Mouse (Mus musculus) hindbrain, embryonic 14.5 days (tissue): ENCODE results near the gene Coch. TPM values are rescaled to one million over a fixed set of nuclear protein-coding genes. Genes with fewer than 3 reads are reported as not detected.

Experiments
- ATAC-seq: fragments of 200-750 bp; cut with Nextera tagmentation; 2 replicates; pipeline ENCODE4 v1.8.0; 2017; ENCODE audit warnings: moderate number of reproducible peaks, mild to moderate bottlenecking, moderate TSS enrichment, moderate library complexity; ENCODE audit not compliant: low FRiP score
- DNase-seq: peaks from one replicate; pipeline ENCODE4 v3.0.0-alpha.2; 2015; ENCODE audit warnings: low spot score
- H3K27ac ChIP-seq: fragments of 300-500 bp; sonication (generic); 2 replicates; pipeline ENCODE4 v1.5.1; 2014; ENCODE audit warnings: mild to moderate bottlenecking, moderate library complexity
- H3K27me3 ChIP-seq: fragments of 300-500 bp; sonication (generic); 2 replicates; pipeline ENCODE4 v1.6.1; 2014; ENCODE audit warnings: mild to moderate bottlenecking, low read length, mixed read lengths; ENCODE audit not compliant: control insufficient read depth, insufficient read depth
- H3K36me3 ChIP-seq: fragments of 300-500 bp; sonication (generic); replicated peaks from 2 replicates; pipeline ENCODE4 v1.6.1; 2014; ENCODE audit not compliant: control insufficient read depth, insufficient read depth
- H3K4me1 ChIP-seq: fragments of 300-500 bp; sonication (generic); replicated peaks from 2 replicates; pipeline ENCODE4 v1.6.1; 2014; ENCODE audit warnings: antibody characterized with exemption, low read length, mixed read lengths; ENCODE audit not compliant: control insufficient read depth, insufficient read depth
- H3K4me2 ChIP-seq: fragments of 300-500 bp; sonication (generic); replicated peaks from 2 replicates; pipeline ENCODE4 v1.6.1; 2014; ENCODE audit warnings: mild to moderate bottlenecking, moderate library complexity
- H3K4me3 ChIP-seq: fragments of 300-500 bp; sonication (generic); replicated peaks from 2 replicates; pipeline ENCODE4 v1.5.1; 2014; ENCODE audit warnings: mild to moderate bottlenecking, low read length
- H3K9ac ChIP-seq: fragments of 300-500 bp; sonication (generic); 2 replicates; pipeline ENCODE4 v1.6.1; 2014
- H3K9me3 ChIP-seq: fragments of 300-500 bp; sonication (generic); 2 replicates; pipeline ENCODE4 v1.6.1; 2016; ENCODE audit warnings: low read length; ENCODE audit not compliant: control insufficient read depth
- WGBS: fragments of 180-500 bp; shearing (Covaris S2); extraction: QIAGEN DNeasy Blood & Tissue Kit; methylation state at CpG from one replicate; pipeline ENCODE4 v1.1.7; 2014; 5-methylcytosine and 5-hydroxymethylcytosine counted together
- polyA plus RNA-seq: library from polyadenylated mRNA; unstranded; fragments of >200 nt; fragmentation: Nextera tagmentation; extraction: Ambion mirVana; gene quantifications from 2 replicates; pipeline ENCODE4 v1.2.1, GENCODE M21; 2014

The Coch gene
- polyA plus RNA-seq, 1 experiment from 2014 or later, result 19.1 TPM

DNA sequence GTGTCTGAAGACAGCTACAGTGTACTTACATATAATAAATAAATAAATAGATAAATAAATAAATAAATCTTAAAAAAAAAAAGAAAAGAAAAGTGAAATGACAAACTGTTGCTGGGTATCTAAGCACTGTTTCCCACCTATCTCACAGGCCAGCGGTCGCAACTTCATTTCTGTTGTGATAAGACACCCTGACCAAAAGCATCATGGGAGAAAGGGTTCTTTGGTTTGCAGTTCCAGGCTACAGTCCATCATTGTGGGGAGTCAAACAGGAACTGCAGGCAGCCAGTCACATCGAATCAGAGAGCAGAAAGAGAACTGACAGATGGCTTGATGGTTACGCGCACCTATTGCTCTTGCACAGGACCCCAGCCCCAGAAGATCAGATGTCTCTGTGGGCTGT is 3.9 kb upstream of the Coch start:
- WGBS, result 87% methylated on average over 5 of the region's 5 CpGs
- Histone ChIP-seq H3K4me2 (no peak overlapping the region), H3K27me3 (0 out of 2 replicates have a peak, but pooled peaks cover 10% of the 10 kb centered on the region), H3K9me3 (no peaks in the 10 kb centered on the region), H3K4me1 (peaks cover 6% of the 10 kb centered on the region; the same call in 1 of the 2 replicates), H3K27ac (no peak overlapping the region), H3K4me3 (no peak overlapping the region), H3K36me3 (no peaks in the 10 kb centered on the region), H3K9ac (no peak overlapping the region)
- DNase-seq, result no peak
- ATAC-seq, result no peak

DNA sequence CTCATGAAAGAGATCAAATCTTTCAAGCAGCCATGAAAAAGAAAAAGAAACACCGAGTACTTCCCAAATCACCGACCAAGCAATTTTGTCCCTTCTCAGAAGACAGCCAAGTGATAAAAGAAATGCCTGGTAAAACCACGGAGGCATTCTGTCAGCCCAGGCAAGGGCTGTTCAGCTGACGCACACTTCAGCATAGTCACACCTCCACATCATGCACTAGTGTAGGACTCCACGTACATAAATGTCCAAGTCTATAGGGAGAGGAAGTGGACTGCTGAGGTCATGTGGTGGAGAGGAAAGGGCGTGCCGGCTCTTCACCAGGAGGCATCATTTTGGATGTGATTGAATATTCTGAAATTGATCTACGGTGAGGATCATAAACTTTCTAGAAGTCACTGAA is 1.2 kb upstream of the Coch start:
- Histone ChIP-seq H3K36me3 (no peaks in the 10 kb centered on the region), H3K4me1 (peaks cover 6% of the 10 kb centered on the region; the same call in 1 of the 2 replicates), H3K27me3 (peaks cover 28% of the 10 kb centered on the region), H3K9ac (no peak overlapping the region), H3K27ac (no peak overlapping the region), H3K4me3 (no peak overlapping the region), H3K4me2 (no peak overlapping the region), H3K9me3 (no peaks in the 10 kb centered on the region)
- WGBS, result 63% methylated on average over 8 of the region's 8 CpGs
- DNase-seq (no peak), ATAC-seq (no peak)

DNA sequence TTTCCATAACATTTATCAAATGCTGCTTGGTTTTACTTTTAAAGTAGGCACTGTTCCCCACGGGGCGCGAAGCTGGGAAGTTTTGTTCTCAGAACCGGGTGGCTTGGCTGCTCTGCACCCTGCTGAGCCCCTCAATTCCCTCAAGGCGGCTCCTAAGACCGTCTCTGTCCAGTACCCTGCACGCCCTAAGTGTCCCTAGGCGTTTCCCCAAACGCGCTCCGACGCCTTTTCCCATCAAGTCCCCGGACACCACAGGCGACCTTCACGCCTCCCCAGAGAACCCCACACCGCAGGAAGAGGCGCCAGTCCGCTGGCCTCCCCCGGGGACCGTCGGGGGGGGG is 283 bp upstream of the Coch start:
- H3K4me2 ChIP-seq, result peak overlapping the region; percentile 80
- H3K4me3 ChIP-seq, result peak overlapping the region; percentile 72
- under 1% methylated on average over 19 of the region's 21 CpGs for WGBS
- peaks cover 28% of the 10 kb centered on the region for H3K27me3 ChIP-seq
- no peak overlapping the region for H3K27ac ChIP-seq
- H3K9ac ChIP-seq, result peak overlapping the region; percentile 65
- ATAC-seq (peak; percentile 41; the same call in 1 of the 2 replicates), DNase-seq (no peak)
- H3K4me1 ChIP-seq, result peaks cover 6% of the 10 kb centered on the region; the same call in 1 of the 2 replicates
- H3K36me3 ChIP-seq, result no peaks in the 10 kb centered on the region
- H3K9me3 ChIP-seq, result no peaks in the 10 kb centered on the region

DNA sequence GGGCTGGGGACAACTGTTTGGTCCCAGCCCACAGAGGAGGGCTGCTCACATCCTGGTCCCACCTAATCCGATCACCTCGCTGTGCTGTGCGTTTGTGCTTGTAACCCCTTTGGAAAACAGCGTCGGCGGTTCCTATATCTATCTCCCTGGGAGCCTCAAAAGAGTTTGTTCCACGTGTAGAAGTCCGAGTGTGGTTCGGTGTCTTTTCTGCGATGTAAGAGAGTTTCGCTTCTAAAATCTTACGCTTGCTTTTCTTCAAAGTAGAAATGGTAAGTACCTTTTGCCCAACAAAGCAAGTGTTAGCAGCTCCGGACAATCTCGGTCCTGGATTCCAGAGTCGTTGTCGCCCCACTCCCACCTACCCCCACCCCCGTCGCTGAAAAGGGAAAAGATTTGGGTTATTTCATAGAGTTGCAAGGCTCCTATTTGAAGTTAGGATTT is 909 bp downstream of the Coch start:
- peak overlapping the region; percentile 80 for H3K4me2 ChIP-seq
- ATAC-seq, result peak; percentile 10; the same call in 1 of the 2 replicates
- DNase-seq, result peak; percentile 36
- H3K9me3 ChIP-seq, result no peaks in the 10 kb centered on the region
- no peak overlapping the region for H3K27ac ChIP-seq
- peaks cover 28% of the 10 kb centered on the region for H3K27me3 ChIP-seq
- peak overlapping the region; percentile 65 for H3K9ac ChIP-seq
- H3K4me1 ChIP-seq, result peaks cover 6% of the 10 kb centered on the region; the same call in 1 of the 2 replicates
- peak overlapping the region; percentile 72 for H3K4me3 ChIP-seq
- no peaks in the 10 kb centered on the region for H3K36me3 ChIP-seq
- WGBS, result 2% methylated on average over 18 of the region's 18 CpGs

DNA sequence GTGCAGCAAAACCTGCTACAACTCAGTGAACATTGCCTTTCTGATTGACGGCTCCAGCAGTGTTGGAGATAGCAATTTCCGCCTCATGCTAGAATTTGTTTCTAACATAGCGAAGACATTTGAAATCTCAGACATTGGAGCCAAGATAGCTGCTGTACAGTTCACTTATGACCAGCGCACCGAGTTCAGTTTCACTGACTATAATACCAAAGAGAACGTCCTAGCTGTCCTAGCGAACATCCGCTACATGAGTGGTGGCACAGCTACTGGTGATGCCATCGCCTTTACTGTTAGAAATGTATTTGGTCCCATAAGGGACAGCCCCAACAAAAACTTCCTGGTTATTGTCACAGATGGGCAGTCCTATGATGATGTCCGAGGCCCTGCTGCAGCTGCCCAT is 10.2 kb downstream of the Coch start:
- DNase-seq (no peak), ATAC-seq (no peak)
- H3K4me3 ChIP-seq, result no peak overlapping the region
- peaks cover 28% of the 10 kb centered on the region for H3K36me3 ChIP-seq
- H3K27ac ChIP-seq, result no peak overlapping the region
- H3K4me1 ChIP-seq, result no peaks in the 10 kb centered on the region
- no peaks in the 10 kb centered on the region for H3K27me3 ChIP-seq
- no peak overlapping the region for H3K9ac ChIP-seq
- no peak overlapping the region for H3K4me2 ChIP-seq
- 96% methylated on average over 10 of the region's 10 CpGs for WGBS
- no peaks in the 10 kb centered on the region for H3K9me3 ChIP-seq

DNA sequence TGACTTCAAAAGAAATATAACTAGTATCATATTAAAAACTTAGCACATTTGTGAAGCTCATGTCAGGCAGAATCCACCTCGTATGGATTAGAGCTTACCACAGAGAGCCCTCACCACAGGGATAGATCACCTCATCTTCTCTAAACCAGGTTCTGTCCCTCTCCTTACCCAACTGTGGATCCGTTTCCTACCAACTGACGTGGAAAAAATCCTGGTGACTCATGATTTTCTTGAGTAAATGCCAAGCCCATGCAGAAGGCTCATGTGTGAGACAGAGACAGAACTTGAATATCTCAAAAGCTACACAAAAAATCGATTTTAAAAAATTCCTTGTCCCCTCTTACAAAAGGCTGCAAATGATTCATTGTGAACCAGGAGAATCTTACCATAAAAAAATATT is 13.0 kb downstream of the Coch start:
- no peaks in the 10 kb centered on the region for H3K4me1 ChIP-seq
- 90% methylated on average over 4 of the region's 4 CpGs for WGBS
- no peaks in the 10 kb centered on the region for H3K9me3 ChIP-seq
- H3K9ac ChIP-seq, result no peak overlapping the region
- no peak overlapping the region for H3K4me2 ChIP-seq
- H3K36me3 ChIP-seq, result peaks cover 45% of the 10 kb centered on the region
- no peak overlapping the region for H3K27ac ChIP-seq
- DNase-seq (no peak), ATAC-seq (no peak)
- H3K4me3 ChIP-seq, result no peak overlapping the region
- H3K27me3 ChIP-seq, result no peaks in the 10 kb centered on the region

DNA sequence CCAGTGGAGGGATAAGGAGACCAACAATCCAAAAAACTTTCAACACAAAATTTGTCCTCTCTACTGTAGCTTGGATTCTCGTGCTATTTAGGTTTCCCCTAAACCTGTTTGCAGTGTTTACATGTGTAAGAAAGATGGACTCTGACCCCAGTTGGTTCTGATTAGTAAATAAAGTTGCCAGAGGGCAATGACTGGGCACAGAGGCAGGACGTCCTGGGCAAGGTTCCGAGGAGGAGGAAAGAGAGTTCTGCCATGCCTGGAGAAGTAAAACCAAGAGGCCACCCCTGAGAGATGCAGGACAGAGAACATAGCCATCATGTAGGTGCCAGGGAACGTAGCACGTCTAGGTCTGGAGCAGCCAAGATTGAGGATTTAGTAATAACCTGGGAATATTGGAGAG is 19.2 kb downstream of the Coch start:
- ATAC-seq, result no peak
- Histone ChIP-seq H3K4me3 (no peak overlapping the region), H3K27ac (no peak overlapping the region), H3K9ac (no peak overlapping the region), H3K4me2 (no peak overlapping the region), H3K36me3 (peaks cover 60% of the 10 kb centered on the region), H3K27me3 (no peaks in the 10 kb centered on the region), H3K4me1 (no peaks in the 10 kb centered on the region), H3K9me3 (no peaks in the 10 kb centered on the region)
- no peak for DNase-seq
- 93% methylated on average over 5 of the region's 5 CpGs for WGBS

DNA sequence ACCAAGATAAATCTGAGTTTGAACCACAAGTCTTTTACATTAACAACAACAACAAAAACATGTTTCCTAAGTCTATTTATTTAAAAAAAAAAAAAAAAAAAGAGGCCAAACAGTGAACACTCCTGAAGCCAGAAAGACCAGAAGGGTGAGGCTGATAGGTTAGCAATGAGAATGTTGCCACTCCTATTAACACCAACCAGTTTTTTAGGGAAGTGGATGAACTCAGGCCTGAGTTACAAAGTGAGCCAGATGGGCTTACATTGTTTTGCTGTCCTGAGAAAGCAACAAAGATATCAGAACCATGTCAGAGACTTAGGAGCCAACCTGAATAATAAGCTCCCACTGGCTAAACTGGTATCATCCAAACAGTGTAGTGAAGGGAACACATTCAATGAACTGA is 27.4 kb downstream of the Coch start:
- Histone ChIP-seq H3K36me3 (peaks cover 54% of the 10 kb centered on the region), H3K9ac (no peak overlapping the region), H3K9me3 (no peaks in the 10 kb centered on the region), H3K4me3 (no peak overlapping the region), H3K27me3 (no peaks in the 10 kb centered on the region), H3K4me1 (no peaks in the 10 kb centered on the region), H3K27ac (no peak overlapping the region), H3K4me2 (no peak overlapping the region)
- ATAC-seq, result no peak
- DNase-seq, result no peak

DNA sequence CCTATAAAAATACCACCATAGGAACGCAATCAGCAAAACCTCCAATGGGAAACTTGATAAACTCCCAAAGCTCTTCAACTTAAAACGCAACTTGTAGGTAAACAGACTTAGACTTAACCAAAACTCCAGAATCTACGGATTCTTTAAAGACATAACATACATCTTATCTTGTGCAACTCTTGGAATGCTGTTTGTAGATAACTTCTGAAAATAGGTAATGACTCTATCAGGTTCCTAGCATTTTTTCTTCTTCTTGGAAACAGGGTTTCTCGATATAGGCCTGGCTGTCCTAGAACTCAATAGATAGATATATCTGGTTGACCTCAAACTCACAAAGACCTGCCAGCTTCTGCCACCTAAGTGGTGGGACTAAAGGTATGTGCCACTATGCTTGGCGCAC is 28.0 kb downstream of the Coch start:
- ATAC-seq, result no peak
- H3K36me3 ChIP-seq, result peaks cover 55% of the 10 kb centered on the region
- no peak overlapping the region for H3K4me2 ChIP-seq
- H3K9ac ChIP-seq, result no peak overlapping the region
- no peak overlapping the region for H3K27ac ChIP-seq
- H3K9me3 ChIP-seq, result no peaks in the 10 kb centered on the region
- 96% methylated on average over 5 of the region's 5 CpGs for WGBS
- DNase-seq, result no peak
- H3K4me3 ChIP-seq, result no peak overlapping the region
- H3K27me3 ChIP-seq, result no peaks in the 10 kb centered on the region
- H3K4me1 ChIP-seq, result no peaks in the 10 kb centered on the region

DNA sequence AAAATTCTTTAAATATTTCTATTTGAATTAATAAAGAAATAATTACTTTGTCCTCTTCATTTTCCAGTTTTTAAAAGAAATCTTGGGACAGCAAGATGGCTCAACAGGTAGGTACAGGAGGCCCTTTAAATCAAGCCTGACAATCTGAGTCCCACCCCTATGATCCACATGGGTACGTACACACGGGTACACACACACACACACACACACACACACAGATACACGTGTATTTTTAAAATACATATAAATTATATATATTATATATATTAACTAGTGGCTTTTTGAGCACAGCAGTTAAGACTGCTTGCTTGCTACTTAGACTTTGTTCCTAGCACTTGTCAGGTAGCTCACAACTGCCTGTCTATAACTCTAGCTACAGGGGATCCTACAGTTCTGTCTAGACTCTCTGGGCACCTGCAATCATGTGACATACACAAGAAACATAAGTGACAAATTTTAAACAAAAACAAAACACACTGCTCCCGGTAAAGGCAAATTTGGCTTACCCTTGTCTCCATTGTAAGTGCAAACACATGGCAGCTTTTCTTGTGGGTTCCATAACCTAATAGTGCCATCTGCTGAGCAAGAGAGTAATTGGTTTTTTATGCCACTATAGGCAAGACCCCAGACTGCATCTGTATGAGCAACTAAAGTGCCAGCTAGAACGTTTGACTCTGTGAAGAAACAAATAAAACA is 29.7 kb downstream of the Coch start:
- H3K4me3 ChIP-seq, result no peak overlapping the region
- peaks cover 51% of the 10 kb centered on the region for H3K36me3 ChIP-seq
- H3K9ac ChIP-seq, result no peak overlapping the region
- 72% methylated on average over 5 of the region's 5 CpGs for WGBS
- ATAC-seq (peak; percentile 75; the same call in 1 of the 2 replicates), DNase-seq (peak; percentile 73)
- H3K27me3 ChIP-seq, result no peaks in the 10 kb centered on the region
- no peaks in the 10 kb centered on the region for H3K4me1 ChIP-seq
- no peak overlapping the region for H3K4me2 ChIP-seq
- no peaks in the 10 kb centered on the region for H3K9me3 ChIP-seq
- no peak overlapping the region for H3K27ac ChIP-seq
